Mouse (Mus musculus): ENCODE data around the gene Cnksr2.

DNA sequence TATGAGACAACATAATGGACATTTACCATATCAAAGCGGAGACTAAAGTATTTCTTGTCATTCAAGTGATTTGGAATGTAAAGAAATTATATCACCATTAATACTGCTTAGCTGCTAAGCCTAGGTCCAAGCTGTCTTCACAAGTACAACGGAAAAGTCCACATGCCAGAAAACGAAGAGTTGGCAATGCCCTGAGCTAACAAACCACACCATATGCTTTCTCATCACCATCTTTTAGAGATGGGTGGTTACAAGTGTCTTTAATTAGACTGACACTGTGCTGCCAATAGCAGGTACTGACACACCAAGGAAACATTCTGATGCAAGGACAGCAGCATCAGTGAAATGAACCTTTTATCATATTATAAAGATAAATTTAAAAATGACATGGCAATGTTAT is 123.0 kb downstream of the Cnksr2 start:
- TF ChIP-seq POLR2A (IDR thresholded peaks at IDR 0.05; ENCODE audit: control insufficient read depth, low read depth, low read length) (no peak), CTCF (IDR thresholded peaks at IDR 0.05; ENCODE audit: control insufficient read depth, insufficient read depth, insufficient replicate concordance, low read depth, low read length) (no peak)

Data from testis, adult 2 months (tissue).